Mouse (Mus musculus): Measurements from ENCODE around the gene Fbn1.

Gene Fbn1

DNA sequence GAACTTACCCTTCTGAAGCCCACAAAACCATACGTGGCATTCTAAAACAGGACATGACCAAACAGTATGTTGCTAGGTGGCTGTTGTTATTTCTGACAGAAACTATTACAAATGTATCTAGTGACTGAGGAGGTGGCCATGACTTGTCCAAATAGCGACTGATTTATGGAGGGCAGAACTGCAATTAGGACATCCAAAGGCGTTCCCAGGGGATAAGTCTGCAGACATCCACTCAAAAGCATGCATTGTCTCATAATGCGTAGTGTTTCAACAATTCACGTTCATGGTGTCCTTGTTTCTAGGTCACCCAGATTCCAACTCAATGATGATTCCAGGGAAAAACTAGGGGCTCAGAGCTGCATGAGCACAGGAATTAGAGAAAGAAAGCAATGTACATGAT is 53.0 kb downstream of the Fbn1 start:
- no peak for DNase-seq (ENCODE audit: low spot score)

DNA sequence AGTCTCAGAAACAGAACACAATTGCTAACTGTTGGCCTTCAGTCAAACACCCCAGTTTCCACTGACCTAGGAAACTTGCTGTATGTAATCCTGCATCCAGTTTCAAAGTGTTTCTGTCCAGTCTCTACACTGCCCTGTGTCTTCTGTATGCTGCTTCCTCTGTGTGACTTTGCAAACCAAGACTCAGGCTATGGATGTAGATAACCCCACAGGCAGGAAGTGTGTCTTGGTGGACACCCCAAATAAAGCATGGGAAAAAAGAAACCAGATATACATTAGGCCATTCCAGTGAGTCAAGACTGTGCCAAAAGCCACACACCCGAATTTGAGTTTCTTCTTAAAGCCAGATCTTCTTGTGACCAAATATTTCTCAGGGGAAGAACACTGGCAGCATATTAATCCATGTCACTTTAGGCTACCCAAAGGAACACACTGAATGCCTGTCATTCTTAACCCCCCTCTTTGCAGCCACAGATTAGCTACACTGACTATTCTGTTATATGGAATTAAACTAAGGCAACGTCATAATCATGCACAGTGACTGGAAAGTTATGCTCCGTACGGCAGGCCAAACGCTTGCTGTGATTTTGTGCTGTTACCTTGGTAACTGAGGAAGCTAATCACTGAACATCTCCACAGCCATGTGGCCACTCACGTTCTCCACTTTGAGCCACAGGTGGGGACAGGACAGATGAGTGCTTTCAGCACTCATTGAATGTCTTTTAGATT is 55.3 kb downstream of the Fbn1 start:
- DNase-seq (ENCODE audit: low spot score) = no peak

DNA sequence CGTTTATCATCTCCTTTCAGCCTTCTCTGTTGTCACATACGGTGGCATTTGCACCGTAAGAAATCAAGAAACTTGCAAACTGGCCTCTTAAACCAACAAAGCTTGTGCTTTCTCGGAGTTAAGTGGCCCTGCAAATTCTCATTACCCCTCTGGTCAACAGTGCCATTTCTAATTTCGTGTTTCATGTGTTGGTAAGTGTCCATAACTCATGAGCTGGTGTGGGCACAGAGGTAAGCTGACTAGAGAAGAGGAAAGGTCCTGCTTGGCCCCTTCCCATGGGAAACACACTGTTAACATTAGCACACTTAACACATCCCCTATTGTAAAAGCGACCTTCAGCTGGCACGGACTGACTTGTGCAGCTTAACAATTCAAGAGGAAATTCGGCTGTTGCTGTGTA is 58.4 kb downstream of the Fbn1 start:
- no peak for DNase-seq (ENCODE audit: low spot score)

DNA sequence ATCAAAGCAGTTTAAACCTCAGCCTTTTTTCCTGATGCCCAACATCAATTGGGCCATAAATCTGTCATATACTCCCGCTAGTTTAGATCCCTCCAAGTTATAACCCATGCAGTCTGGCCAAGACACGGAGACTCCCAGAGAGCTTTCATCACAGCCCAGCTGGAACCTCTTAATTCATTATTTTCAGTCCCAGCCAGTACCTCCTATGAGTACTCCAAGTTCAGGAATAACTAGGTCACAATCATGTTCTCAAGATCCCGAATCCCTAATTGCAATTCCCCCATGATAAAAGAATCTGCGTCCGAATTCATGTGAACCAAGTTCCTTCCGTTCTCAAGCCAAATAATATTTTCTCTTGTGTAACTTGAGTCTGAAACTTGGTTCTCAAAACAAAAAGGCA is 58.9 kb downstream of the Fbn1 start:
- no peak for DNase-seq (ENCODE audit: low spot score)

DNA sequence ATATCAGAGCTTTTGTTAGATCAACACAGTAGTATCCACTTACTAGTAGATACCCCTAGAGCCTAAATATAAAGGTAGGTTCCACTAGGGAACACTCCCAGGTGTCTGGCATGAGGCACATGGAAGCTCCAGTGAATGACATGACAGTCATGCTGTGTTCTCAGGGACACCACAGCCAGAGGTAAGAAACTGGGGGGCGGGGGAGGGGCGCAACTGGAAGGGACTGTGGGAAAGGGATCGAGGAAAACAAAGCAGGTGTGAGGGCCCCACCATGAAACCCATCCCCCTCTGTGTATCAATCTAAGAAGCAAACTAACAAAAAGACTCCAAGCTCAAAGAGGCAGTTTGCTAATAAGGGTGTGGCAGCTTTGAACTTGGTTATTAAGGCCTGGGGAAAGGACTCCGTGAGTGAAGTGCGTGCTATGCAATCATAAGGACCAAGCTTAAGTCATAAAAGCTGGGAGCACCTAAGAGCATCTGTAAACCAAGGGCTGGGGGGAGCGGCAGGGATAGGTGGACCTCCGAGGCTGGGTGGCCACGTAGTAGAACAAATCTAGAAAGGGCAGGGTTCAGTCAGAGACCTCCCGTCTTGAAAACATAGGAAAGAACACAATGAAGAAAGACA is 60.4 kb downstream of the Fbn1 start:
- DNase-seq (ENCODE audit: low spot score) = no peak

DNA sequence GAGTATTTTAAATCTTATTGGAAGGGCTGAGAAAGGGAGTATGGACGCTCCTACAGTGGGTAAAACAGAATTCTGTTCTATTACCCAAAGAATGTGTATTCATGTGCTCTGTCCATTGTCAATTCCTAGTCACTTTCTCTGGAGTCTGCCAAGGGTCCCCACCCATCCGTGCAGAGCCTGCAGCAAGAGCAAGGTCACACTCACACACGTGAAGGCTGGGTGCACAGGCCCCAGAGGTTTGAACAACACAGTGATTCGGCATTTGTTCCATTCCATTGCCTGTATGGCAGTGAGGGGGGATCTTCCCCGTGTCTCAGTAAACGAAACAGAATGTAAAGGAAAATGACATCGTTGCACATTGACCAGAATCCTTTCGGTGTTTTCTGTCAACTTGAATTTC is 69.4 kb downstream of the Fbn1 start:
- no peak for DNase-seq (ENCODE audit: low spot score)

DNA sequence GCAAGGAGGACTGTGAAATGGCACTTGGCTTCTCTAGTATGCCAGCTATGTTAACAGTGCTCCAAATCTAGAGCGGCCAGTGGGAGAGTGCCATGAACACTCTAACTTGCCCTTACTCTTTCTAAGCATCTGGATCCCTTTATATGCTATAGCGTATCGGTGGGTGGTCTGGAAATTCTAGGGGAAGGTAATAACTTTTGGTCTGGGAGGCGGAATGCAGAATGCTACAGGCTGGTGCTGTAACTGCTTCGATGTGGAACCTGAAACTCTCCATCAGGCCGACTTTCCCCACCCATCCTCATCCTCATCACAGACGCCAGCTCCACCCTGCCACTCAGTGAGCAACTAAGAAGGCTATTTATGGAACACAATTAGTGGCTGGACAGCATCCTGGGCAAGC is 71.6 kb downstream of the Fbn1 start:
- no peak for DNase-seq (ENCODE audit: low spot score)

DNA sequence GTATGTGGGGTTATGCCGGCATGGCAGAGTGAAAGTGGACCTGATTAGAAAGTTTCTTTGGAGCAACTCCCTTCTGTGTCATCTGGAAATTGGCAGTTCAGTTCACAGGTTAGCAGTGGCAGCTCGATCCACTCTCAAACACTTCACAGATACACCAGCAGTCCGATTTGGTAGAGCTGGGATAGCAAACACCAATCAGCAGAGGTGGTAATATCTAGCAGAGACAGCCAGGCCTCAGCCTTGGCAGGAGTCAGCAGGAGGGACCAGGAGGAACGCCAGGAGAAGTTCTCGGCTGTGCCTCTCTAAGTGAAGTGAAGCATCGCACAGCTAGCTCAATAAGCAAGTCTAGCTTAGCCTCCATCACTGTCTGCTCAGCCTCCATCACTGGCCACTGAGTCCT is 74.3 kb downstream of the Fbn1 start:
- no peak for DNase-seq (ENCODE audit: low spot score)

DNA sequence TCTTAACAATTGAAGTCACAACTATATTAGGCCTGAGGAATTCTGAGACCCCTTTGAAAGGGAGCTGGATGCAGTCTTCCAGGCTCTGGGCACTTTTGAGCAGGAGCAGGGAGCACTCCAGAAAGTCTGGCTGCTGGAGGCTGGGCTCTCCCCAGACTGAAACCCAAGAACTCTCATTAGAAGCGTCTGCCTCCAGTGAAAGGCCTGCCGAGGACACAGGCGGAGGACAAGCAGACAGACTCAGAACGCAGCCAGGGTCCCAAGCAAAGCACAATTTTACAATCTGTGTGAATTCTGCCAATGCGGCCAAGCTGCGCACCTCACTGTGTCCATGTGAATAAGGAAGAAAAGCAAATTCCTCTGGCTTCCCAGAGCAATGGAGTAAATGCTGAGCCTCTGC is 76.3 kb downstream of the Fbn1 start:
- DNase-seq (ENCODE audit: low spot score) = no peak

DNA sequence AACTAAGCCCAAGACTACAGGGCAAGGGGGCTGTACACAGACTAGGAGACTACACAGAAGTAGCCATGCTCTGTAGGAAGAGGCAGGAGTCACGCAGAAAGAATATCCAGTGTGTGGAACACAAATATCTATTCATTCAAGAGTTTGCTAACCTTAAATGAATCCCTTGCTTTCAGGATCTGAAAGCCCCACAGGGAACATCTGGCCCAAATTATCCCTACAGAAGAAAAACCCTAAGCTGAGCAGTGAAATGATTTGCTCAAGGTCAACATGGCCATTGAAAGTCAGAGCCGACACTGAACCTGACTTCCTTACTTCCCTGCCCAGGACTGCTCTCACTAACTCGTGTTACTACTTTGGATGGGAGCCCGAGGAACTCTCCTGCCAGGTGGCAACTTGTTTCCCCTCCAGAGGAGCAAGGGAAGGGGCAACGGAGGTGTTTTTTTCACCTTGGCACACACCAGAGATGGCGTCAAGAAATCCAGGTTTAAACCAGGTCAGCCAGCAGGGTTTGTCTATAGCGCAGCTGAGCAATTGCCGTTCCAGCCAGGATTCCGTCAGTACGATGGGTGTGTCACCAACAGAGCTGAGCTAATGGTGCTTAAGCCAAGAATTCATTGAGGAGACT is 78.9 kb downstream of the Fbn1 start:
- DNase-seq (ENCODE audit: low spot score) = no peak

DNA sequence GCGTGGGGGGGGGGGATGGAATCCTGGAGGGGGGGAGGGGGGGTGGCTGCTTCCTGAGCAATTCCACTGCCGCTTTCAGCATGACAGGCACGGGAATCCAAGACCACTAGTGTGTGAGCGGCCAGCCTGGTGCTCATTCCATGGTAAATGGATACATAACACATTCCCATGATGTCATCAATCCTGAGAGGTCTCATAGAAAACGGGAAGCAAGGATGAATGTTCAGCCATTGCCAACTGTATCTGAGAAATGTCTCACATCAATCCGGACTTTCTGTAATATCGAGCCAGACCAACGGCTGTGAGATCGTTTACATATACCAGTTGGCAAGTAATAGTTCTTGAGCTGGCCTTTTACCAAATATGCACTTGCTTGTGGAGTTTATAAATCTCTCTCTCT is 87.2 kb downstream of the Fbn1 start:
- no peak for DNase-seq (ENCODE audit: low spot score)

DNA sequence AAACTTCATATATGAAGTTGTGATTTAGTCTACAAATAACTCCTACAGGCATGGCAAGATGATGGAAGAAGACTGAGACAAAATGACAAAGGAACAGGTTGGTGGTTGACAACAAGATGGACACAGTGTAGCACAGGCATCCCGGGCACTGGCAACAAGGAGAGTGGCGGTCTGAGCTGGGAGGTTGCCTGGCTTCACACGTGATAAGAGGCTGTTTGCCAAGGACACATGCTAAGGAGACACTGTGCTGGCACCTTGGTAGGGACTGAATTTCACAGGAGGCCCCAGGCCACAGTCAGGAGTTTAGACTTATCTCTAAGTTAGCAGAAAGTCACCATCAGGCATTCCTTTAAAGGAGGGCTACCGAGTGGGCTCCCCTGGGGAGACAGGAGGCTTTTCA is 88.1 kb downstream of the Fbn1 start:
- no peak for DNase-seq (ENCODE audit: low spot score)

DNA sequence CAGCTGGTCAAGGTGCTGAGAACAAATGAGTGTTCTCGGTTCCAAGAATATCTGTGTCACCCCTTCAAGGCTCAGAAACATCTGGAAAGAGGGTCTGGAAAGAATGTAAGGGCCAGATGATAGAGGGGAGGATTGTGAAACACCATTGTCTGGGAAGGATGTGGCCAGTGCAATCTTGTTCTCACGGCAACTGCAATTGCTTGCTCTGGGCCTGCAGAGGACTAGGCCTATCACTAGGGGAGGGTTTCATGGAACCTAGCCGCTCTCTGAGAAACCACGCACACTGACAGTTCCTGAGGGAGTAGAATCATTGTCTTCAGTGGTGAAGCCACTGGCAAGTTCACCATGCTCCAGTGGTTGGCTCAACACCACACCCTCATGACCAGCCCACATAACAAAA is 89.2 kb downstream of the Fbn1 start:
- no peak for DNase-seq (ENCODE audit: low spot score)

DNA sequence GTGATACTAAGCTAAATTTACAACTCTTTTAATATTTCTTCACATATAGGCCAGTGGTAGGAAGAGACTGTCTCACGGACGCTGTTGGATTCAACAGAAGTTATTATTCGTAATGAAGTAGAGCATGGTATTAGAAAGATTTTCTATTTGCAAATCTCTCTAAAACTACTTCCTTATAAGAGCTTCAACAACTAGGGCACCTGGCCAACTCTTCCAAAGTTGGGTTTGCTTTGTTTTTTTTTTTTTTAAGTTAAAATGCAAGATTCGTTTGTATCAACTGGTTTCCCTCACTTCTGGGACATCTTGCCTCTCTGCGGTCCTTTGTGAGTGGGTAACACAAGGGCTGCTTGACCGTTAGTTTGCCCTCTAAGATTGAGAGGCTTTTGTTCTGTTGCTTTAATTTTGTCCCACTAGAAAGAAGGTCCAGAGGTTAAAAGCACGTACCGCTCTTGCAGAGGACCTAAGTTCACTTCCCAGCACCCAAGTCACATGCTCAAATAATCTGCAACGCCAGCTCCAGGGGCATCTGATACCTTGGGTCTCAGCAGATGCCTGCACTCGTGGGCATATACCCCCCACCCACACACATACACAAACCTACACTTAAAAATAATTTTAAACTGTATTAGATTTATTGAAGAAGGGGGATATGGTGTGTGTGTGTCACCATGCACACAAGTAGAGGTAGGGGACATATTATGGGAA is 91.1 kb downstream of the Fbn1 start:
- no peak for DNase-seq (ENCODE audit: low spot score)

DNA sequence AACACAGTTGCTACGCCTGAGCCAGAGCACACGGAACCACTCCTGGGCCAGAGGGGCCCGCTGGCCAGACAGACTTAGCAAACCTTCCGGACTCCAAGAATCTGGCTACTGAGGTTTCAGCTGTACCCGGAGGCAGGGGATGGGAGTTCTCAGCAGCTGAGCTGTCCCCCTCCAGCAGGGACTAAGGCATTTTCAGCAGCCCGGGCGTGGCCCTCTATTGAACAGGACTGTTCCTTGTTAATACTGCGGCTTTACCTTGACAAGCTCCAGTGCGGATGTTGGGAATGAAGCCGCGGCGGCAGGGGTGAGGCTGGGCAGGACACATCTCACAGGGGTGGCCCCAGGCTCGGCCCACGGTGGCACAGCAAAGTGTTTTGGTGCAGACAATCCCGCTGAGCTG is 95.4 kb downstream of the Fbn1 start:
- DNase-seq (ENCODE audit: low spot score) = no peak

DNA sequence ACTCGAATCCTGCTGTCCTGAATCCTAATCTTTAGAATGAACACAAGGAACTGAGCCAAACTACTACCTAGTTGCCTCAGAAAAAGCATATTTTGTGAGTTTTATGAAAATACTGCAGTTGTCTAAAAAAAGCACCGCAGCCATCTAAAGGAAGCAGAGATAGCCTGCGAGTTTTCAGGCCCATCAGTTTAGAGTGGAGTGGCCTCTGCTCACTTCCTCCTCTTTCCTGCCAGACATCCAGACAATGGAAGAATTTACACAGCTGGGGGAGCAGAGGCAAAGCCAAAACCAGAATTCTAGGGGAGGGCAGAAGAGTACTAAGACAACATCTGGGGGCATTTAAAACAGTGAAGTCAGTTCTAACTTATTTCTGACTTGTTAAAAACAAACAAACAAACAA is 96.0 kb downstream of the Fbn1 start:
- DNase-seq (ENCODE audit: low spot score) = no peak

DNA sequence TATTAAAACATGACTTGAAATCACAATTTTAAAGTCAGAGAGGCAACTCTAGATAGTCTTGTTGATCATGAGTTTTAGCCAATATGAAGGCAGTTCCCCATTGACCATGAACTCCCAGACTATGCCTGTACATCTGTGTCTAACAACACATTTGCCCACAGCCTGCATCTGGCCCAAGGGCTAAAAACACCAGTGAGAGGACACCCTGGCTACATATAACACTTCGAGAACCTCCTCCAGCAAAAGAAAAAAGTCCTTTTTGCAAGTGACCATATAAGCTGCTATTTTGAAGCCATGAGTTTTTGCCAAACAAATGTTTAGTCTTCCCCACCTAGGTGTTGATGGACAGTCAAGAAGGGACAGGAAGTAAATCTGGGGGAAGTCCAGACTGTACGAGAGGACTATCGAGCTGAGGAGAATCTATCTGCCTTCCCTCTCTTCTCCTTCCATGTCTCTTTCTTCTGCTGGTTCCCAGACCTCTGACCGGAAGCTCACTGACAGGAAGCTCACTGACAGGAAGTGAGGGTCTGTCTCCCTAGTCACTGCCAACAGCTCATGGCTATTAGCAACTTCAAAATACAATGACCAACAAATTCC is 103.2 kb downstream of the Fbn1 start:
- DNase-seq (ENCODE audit: low spot score) = no peak

DNA sequence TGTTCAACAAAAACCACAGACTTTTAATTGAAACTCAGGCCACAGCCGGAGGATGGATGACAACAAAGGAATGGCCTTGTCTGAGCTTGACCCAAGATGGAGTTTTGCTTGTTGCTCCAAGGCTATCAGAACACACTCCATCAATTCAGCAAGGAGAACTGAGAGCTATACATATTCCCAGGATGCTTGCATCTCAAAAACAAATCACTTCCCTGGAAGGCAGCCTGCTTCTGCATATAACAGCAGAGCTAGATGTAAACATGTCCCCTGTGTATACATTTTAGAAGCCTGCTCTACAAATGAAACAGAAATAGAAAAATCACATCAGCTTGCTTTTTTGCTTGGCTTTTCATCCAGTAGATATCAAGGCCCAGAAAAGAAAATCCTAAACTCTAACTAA is 105.5 kb downstream of the Fbn1 start:
- DNase-seq (ENCODE audit: low spot score) = no peak

DNA sequence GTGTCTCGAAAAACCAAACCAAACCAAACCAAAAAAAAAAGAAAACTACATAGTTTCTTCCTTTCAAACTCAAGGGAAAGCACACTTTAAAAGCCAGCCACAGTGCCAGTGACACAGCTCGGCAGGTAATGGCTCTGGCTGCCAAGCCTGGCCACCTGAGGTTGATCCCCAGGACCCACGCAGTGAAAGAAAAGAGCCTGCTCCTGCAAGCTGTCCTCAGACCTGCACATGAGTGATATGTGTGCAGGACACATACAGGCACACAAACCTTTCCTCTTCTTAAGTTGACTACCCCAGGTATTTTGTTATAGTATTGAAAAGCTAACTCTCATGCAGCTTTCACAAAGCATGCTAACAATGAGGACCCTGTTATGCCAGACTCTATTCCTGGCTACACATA is 107.7 kb downstream of the Fbn1 start:
- DNase-seq (ENCODE audit: low spot score) = no peak

DNA sequence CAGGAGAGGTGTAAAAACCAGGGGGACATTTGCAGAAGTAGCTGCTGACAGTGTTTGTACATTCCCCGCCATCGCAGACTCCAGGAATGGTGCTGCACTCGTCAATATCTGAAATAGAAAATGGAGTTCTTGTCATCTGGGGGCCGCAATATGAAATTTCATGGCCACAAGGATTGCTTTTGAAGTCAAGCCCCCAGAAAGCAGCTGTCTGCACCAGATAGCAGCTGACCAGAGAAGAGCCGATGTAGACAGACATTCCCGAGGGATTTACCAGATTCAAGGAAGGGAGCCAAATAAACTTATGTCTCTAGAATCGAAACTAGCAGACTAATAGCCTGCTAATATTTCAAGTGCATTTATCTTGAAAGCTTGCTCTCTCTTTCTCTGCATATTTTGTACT is 110.0 kb downstream of the Fbn1 start:
- DNase-seq (ENCODE audit: low spot score) = no peak

DNA sequence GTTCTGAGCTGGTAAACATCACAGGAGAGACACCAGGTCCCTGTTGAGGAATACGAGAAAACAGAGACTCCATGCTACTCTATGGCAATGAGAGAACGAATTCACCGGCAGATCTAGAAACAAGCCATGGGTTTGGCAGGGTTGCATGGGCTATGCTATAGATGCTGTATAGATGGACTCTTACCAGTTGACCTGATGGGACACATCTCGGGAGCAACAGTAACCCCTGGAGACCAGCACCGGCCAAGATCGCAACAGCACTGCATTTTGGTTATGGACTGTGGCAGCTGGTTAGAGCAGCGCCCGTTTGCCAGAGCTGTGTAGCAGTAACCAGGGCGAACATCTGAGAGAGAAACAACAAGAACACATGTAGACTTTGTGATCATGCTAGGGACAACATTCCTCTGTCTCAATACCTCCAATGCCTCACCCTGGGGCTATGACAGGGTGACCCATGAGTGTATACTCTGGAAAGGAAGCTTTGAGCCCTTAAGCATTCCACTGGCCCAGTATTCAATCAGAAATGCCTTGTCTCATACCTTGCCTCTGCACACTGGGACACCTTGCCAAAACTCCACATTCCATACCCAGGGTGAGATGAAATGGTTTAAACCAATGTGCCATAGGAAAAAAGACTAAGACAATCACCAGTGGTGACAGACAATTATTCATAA is 113.2 kb downstream of the Fbn1 start:
- no peak for DNase-seq (ENCODE audit: low spot score)

DNA sequence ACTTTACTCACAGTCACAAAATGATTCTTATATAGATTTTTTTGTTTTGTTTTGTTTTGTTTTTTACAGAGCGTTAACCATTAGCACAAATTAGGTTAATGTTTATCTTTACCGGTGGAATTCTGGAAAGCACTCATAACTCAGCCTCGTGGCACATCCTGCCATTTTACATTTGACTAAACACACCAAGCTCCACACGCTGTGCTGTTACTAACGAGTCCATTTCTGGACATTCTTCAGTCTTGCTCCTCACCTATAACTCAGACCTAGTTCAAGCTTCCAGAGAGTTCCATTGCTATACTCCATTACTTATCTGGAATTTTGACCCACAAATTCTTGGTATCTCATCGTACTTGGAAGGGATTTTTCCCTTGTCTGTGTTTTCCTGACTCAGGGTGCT is 116.2 kb downstream of the Fbn1 start:
- no peak for DNase-seq (ENCODE audit: low spot score)
